Comparison of ENCODE assay signal across 22 mouse cellular contexts in genomic region chr8:111678848-111679247, GRCm38 (mm10). TPM values are rescaled to one million over a fixed set of nuclear protein-coding genes. Genes with fewer than 3 reads are reported as not detected.
DNase-seq lines count a peak whose midpoint lies in the region; ATAC-seq and TF ChIP-seq lines count a peak whose summit lies in the region.
"Had no signal": no experiment of that assay in that cellular context is flagged by ENCODE, and none has a peak within 500 bp of the region (broad histone marks: within the 10 kb centered on the region; RNA-seq: fewer than 3 reads in every experiment).

No protein-coding gene starts in this region.

- no peak for TF ChIP-seq CTCF in left cerebral cortex, adult 2 months (IDR thresholded peaks at IDR 0.05)

- DNase-seq in frontal cortex, adult 2 months (ENCODE audit: extremely low spot score in 1 of 2, low spot score in 1 of 2), result peak; percentile 67 to 69
- DNase-seq in frontal cortex, postnatal 10 days (ENCODE audit: low spot score in 2 of 2), result no peak
- DNase-seq in left cerebral cortex, postnatal 25 days (ENCODE audit: low spot score in 2 of 2), result peak; percentile 42 to 86
- no peak for DNase-seq in left cerebral cortex, adult 2 months (ENCODE audit: extremely low spot score in 1 of 2, low spot score in 2 of 2)
- peak; percentile 47 to 51 for DNase-seq in layer of hippocampus, adult 8-10 months (ENCODE audit: low spot score in 2 of 2)
- DNase-seq in right cerebral cortex, postnatal 36 days (ENCODE audit: low spot score in 2 of 2), result peak; percentile 36 to 51
- DNase-seq in lung, postnatal 10 days, result no peak

- no peaks in the 10 kb centered on the region for H3K4me1 ChIP-seq in heart, embryonic 12.5 days (replicated peaks)
- H3K4me1 ChIP-seq: embryonic facial prominence, embryonic 15.5 days; limb, embryonic 15.5 days; midbrain, embryonic 13.5 days had no signal

- H3K27ac ChIP-seq in left cerebral cortex, adult 2 months, result no peak overlapping the region
- H3K27ac ChIP-seq in heart, embryonic 12.5 days (ENCODE audit: poor library complexity, severe bottlenecking), result no peak overlapping the region
- H3K27ac ChIP-seq: embryonic facial prominence, embryonic 15.5 days; gastrocnemius, adult 2 months; hindbrain, embryonic 14.5 days; limb, embryonic 15.5 days; liver, embryonic 14.5 days; midbrain, embryonic 13.5 days had no signal

- H3K36me3 ChIP-seq in heart, embryonic 12.5 days, result no peaks in the 10 kb centered on the region
- H3K36me3 ChIP-seq: embryonic facial prominence, embryonic 15.5 days; limb, embryonic 15.5 days; midbrain, embryonic 13.5 days had no signal

- H3K27me3 ChIP-seq in heart, embryonic 12.5 days (replicated peaks), result no peaks in the 10 kb centered on the region; the same call in 1 of the 2 replicates
- H3K27me3 ChIP-seq: embryonic facial prominence, embryonic 15.5 days; limb, embryonic 15.5 days; midbrain, embryonic 13.5 days had no signal

- H3K4me2 ChIP-seq in heart, embryonic 12.5 days, result no peak overlapping the region
- H3K4me2 ChIP-seq: embryonic facial prominence, embryonic 15.5 days; hindbrain, embryonic 14.5 days; limb, embryonic 15.5 days; lung, embryonic 14.5 days; midbrain, embryonic 13.5 days had no signal

- H3K4me3 ChIP-seq in left cerebral cortex, adult 2 months, result no peak overlapping the region
- H3K4me3 ChIP-seq in heart, embryonic 12.5 days, result no peak overlapping the region
- H3K4me3 ChIP-seq: embryonic facial prominence, embryonic 15.5 days; gastrocnemius, adult 2 months; limb, embryonic 15.5 days; megakaryocyte, embryonic 14.5 days; midbrain, embryonic 13.5 days had no signal

- ATAC-seq in heart, embryonic 12.5 days (ENCODE audit: insufficient number of reproducible peaks, low FRiP score), result no peak

- H3K9me3 ChIP-seq in heart, embryonic 12.5 days (replicated peaks), result peaks cover 8% of the 10 kb centered on the region; the same call in 1 of the 2 replicates
- H3K9me3 ChIP-seq: limb, embryonic 15.5 days; midbrain, embryonic 13.5 days had no signal

- intact Hi-C loops in left cerebral cortex, postnatal 25 days (cut with DNase I), result loop anchor here (2.0 kb wide), 3 partner anchors 132 to 156 kb away; no protein-coding TSS in a partner anchor
- intact Hi-C loops in left cerebral cortex, adult 2 months (cut with DNase I), result loop anchor here (1.0 to 2.0 kb wide), 2 partner anchors 132 to 156 kb away; no protein-coding TSS in a partner anchor

- 90% methylated on average over 7 of the region's 7 CpGs for WGBS in heart, embryonic 12.5 days

- no peak overlapping the region for H3K9ac ChIP-seq in heart, embryonic 12.5 days
- H3K9ac ChIP-seq: embryonic facial prominence, embryonic 15.5 days; hindbrain, embryonic 14.5 days; limb, embryonic 15.5 days; liver, embryonic 14.5 days; lung, embryonic 14.5 days; midbrain, embryonic 13.5 days had no signal

RNA-seq across cellular contexts. Expression of gene Ctrb1, which starts 12.0 kb away (rescaled TPM):
- 0.24 and 0.25 TPM in 2 replicates for polyA plus RNA-seq in frontal cortex, adult 2 months (2012; rRNA removed)
- not detected for total RNA-seq in left cerebral cortex, postnatal 25 days (2021)
- total RNA-seq in left cerebral cortex, adult 2 months (2021), result not detected
- not detected for total RNA-seq in layer of hippocampus, adult 8-10 months (2022)
- not detected in 2 replicates for polyA plus RNA-seq in heart, embryonic 12.5 days (2016; fragmentation: Nextera tagmentation; extraction: Ambion mirVana)
- total RNA-seq: common myeloid progenitor, adult 5-6 weeks; gastrocnemius, adult 2 months; heart, postnatal 4 days; left cerebral cortex, postnatal 10 days; monocyte, adult 5-6 weeks; neutrophil, adult 5-6 weeks had no signal
- polyA plus RNA-seq: forebrain, embryonic 14.5 days; hindbrain, embryonic 14.5 days; lung, embryonic 14.5 days had no signal

RNA-seq across cellular contexts. Expression of gene Zfp1, which starts 35.6 kb away (rescaled TPM):
- polyA plus RNA-seq in frontal cortex, adult 2 months (2012; rRNA removed), result 27.0 and 30.3 TPM in 2 replicates
- total RNA-seq in left cerebral cortex, postnatal 25 days (2021), result 10 to 100 TPM; 20.0 to 20.9 TPM
- 10 to 100 TPM; 22.0 to 23.5 TPM for total RNA-seq in left cerebral cortex, adult 2 months (2021)
- total RNA-seq in layer of hippocampus, adult 8-10 months (2022), result 10 to 100 TPM; 21.7 to 23.9 (median 22.5) TPM
- 14.4 and 15.6 TPM in 2 replicates for polyA plus RNA-seq in heart, embryonic 12.5 days (2016; fragmentation: Nextera tagmentation; extraction: Ambion mirVana)

RNA-seq across cellular contexts. Expression of gene Ldhd, which starts 48.7 kb away (rescaled TPM):
- 18.1 and 18.2 TPM in 2 replicates for polyA plus RNA-seq in frontal cortex, adult 2 months (2012; rRNA removed)
- total RNA-seq in left cerebral cortex, postnatal 25 days (2021), result 1 to 10 TPM; 6.8 to 7.7 TPM
- 10 to 100 TPM; 10.1 to 10.8 TPM for total RNA-seq in left cerebral cortex, adult 2 months (2021)
- 1 to 10 TPM; 7.5 to 9.6 (median 9.0) TPM for total RNA-seq in layer of hippocampus, adult 8-10 months (2022)
- 0.70 and 0.92 TPM in 2 replicates for polyA plus RNA-seq in heart, embryonic 12.5 days (2016; fragmentation: Nextera tagmentation; extraction: Ambion mirVana)
- total RNA-seq: monocyte, adult 5-6 weeks; neutrophil, adult 5-6 weeks had no signal

Comparison
In these comparisons a context has a peak if more than half of its experiments do, and no peak if none do; other contexts are left out.
1. DNase-seq: peak in frontal cortex, adult 2 months (2 of 2), left cerebral cortex, postnatal 25 days (2 of 2), layer of hippocampus, adult 8-10 months (2 of 2) and right cerebral cortex, postnatal 36 days (2 of 2); none in frontal cortex, postnatal 10 days (0 of 2), left cerebral cortex, adult 2 months (0 of 2) and lung, postnatal 10 days (single experiment).